Mouse (Mus musculus) olfactory bulb, adult 2 months (tissue): ENCODE results near the gene Mknk1.

Source experiments
- CTCF ChIP-seq: fragments of 200-500 bp; IDR thresholded peaks from 2 replicates; pipeline ENCODE4 v1.5.1; 2012; ENCODE audit warnings: low read depth, mild to moderate bottlenecking, low read length, moderate library complexity; ENCODE audit not compliant: insufficient read depth
- POLR2A ChIP-seq: fragments of 200-500 bp; IDR thresholded peaks from 2 replicates; pipeline ENCODE4 v1.6.1; 2012; ENCODE audit warnings: mild to moderate bottlenecking, low read depth, low read length, moderate library complexity; ENCODE audit not compliant: insufficient read depth

DNA sequence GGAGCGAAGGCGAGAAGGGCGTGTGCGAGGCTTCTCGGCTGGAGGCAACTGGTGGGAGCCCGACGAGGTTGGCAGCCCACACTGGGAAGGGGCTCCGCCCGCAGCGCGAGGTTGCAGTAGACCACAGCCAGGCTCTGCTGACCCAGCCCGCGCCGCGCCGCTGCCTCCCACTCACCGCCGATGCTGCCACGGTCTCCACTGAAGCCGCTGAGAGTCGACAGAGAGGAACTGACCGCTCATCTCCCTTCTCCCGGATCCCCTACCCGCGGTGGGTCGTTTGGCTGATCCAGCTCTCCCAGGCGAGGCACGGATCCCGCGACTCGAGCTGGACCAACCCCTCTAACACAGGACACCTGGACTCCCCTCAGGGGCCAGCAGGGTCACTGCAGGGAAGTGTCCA is 51.6 kb downstream of the Mknk1 start, which contains the start of gene 6430628N08Rik:
- TF ChIP-seq CTCF (no peak), POLR2A (no peak)
